Mouse (Mus musculus) frontal cortex, postnatal 25 days (tissue): ENCODE results near the gene Rph3a.

Experiments
- DNase-seq, 2 experiments: peaks; one replicate each; pipeline ENCODE4 v3.0.0; 2022; ENCODE audit warnings: low spot score in 2 of 2

Gene Rph3a

GRCm38 (mm10) chr5:121009811-121010569 is at the start of gene Rph3a:
Gene Rph3a, minus strand, starts transcription at chr5:121010092.
- no peak for DNase-seq

- no peak for DNase-seq
These were observed 48.4 kb upstream of the Rph3a start for GRCm38 (mm10) chr5:121058261-121058660.

- DNase-seq, result no peak
These were observed 44.0 kb upstream of the Rph3a start for GRCm38 (mm10) chr5:121053886-121054285.

- no peak for DNase-seq
These were observed 31.9 kb upstream of the Rph3a start for GRCm38 (mm10) chr5:121041791-121042190.

- no peak for DNase-seq
These were observed 29.6 kb upstream of the Rph3a start for GRCm38 (mm10) chr5:121039465-121039864.

- DNase-seq, result no peak
These were observed 20.3 kb upstream of the Rph3a start for GRCm38 (mm10) chr5:121030161-121030560.

GRCm38 (mm10) chr5:121019505-121019904 is 9.6 kb upstream of the Rph3a start:
- no peak for DNase-seq

GRCm38 (mm10) chr5:121017699-121018098 is 7.8 kb upstream of the Rph3a start:
- no peak for DNase-seq

GRCm38 (mm10) chr5:121016405-121016804 is 6.5 kb upstream of the Rph3a start:
- DNase-seq, result no peak

- no peak for DNase-seq
These were observed 4.6 kb upstream of the Rph3a start for GRCm38 (mm10) chr5:121014496-121014895.

- DNase-seq, result no peak
These were observed 2.1 kb upstream of the Rph3a start for GRCm38 (mm10) chr5:121011962-121012361.

- DNase-seq, result peak; percentile 41 to 53
These were observed 486 bp downstream of the Rph3a start for GRCm38 (mm10) chr5:121009406-121009805.

GRCm38 (mm10) chr5:121008411-121009239 is 1.3 kb downstream of the Rph3a start:
- DNase-seq, result no peak

GRCm38 (mm10) chr5:121007563-121007962 is 2.3 kb downstream of the Rph3a start:
- no peak for DNase-seq

GRCm38 (mm10) chr5:121007130-121007529 is 2.8 kb downstream of the Rph3a start:
- no peak for DNase-seq

GRCm38 (mm10) chr5:121006176-121006575 is 3.7 kb downstream of the Rph3a start:
- DNase-seq, result no peak

GRCm38 (mm10) chr5:121003781-121004180 is 6.1 kb downstream of the Rph3a start:
- no peak for DNase-seq

- no peak for DNase-seq
These were observed 10.3 kb downstream of the Rph3a start for GRCm38 (mm10) chr5:120999573-120999972.

GRCm38 (mm10) chr5:120988373-120988772 is 21.5 kb downstream of the Rph3a start:
- no peak for DNase-seq

- DNase-seq, result no peak
These were observed 26.9 kb downstream of the Rph3a start for GRCm38 (mm10) chr5:120983029-120983428.

- DNase-seq, result no peak
These were observed 28.7 kb downstream of the Rph3a start for GRCm38 (mm10) chr5:120981211-120981610.

- DNase-seq, result no peak
These were observed 29.8 kb downstream of the Rph3a start for GRCm38 (mm10) chr5:120980116-120980515.

- no peak for DNase-seq
These were observed 33.8 kb downstream of the Rph3a start for GRCm38 (mm10) chr5:120976138-120976537.
